Mouse (Mus musculus) liver, embryonic 14.5 days (tissue): ENCODE results near the gene Tspan13. TPM values are rescaled to one million over a fixed set of nuclear protein-coding genes. Genes with fewer than 3 reads are reported as not detected.

Experiments used
- ATAC-seq: fragments of 200-750 bp; cut with Nextera tagmentation; 2 replicates; pipeline ENCODE4 v1.8.0; 2017; ENCODE audit warnings: moderate number of reproducible peaks, mild to moderate bottlenecking, moderate library complexity; ENCODE audit not compliant: insufficient read depth
- DNase-seq, 3 experiments: peaks; one replicate each; pipeline ENCODE4 v3.0.0-alpha.2; 2012 to 2013; ENCODE audit warnings: low read depth in 3 of 3, low spot score in 3 of 3
- H3K27ac ChIP-seq: fragments of 300-500 bp; sonication (generic); 2 replicates; pipeline ENCODE4 v1.5.1; 2014; ENCODE audit warnings: moderate library complexity, mild to moderate bottlenecking, control low read depth, inconsistent platforms
- H3K27me3 ChIP-seq: fragments of 300-500 bp; sonication (generic); 2 replicates; pipeline ENCODE4 v1.6.1; 2014; ENCODE audit warnings: mild to moderate bottlenecking, low read length, moderate library complexity; ENCODE audit not compliant: control insufficient read depth, insufficient read depth
- H3K36me3 ChIP-seq: fragments of 300-500 bp; sonication (generic); replicated peaks from 2 replicates; pipeline ENCODE4 v1.6.1; 2014; ENCODE audit warnings: low read depth; ENCODE audit not compliant: control insufficient read depth, insufficient read depth
- H3K4me1 ChIP-seq, 2 experiments: fragments of 200-500 bp in 1 of 2; fragments of 300-500 bp in 1 of 2; sonication (generic) in 1 of 2; replicated peaks; 2 replicates each; pipeline ENCODE4 v1.6.1; 2012 to 2014; ENCODE audit warnings: antibody characterized with exemption in 1 of 2, inconsistent platforms in 1 of 2, low read length in 1 of 2; ENCODE audit not compliant: control insufficient read depth in 2 of 2, insufficient read depth in 2 of 2
- H3K4me2 ChIP-seq: fragments of 300-500 bp; sonication (generic); 2 replicates; pipeline ENCODE4 v1.6.1; 2014; ENCODE audit warnings: low read depth, mild to moderate bottlenecking, control low read depth, moderate library complexity
- H3K4me3 ChIP-seq, 2 experiments: fragments of 200-500 bp in 1 of 2; fragments of 300-500 bp in 1 of 2; sonication (generic) in 1 of 2; 2 replicates each; pipeline ENCODE4 v1.5.1; 2012 to 2014; ENCODE audit warnings: low read depth in 2 of 2, low read length in 2 of 2, mild to moderate bottlenecking in 2 of 2, control low read depth in 1 of 2, inconsistent platforms in 1 of 2, moderate library complexity in 1 of 2; ENCODE audit not compliant: insufficient read depth in 1 of 2
- H3K9ac ChIP-seq: fragments of 300-500 bp; sonication (generic); replicated peaks from 2 replicates; pipeline ENCODE4 v1.6.1; 2014; ENCODE audit warnings: mild to moderate bottlenecking, control low read depth, moderate library complexity
- H3K9me3 ChIP-seq: fragments of 300-500 bp; sonication (generic); 2 replicates; pipeline ENCODE4 v1.6.1; 2016; ENCODE audit warnings: low read length, mixed read lengths; ENCODE audit not compliant: control insufficient read depth
- CTCF ChIP-seq: IDR thresholded peaks from 2 replicates; pipeline ENCODE4 v1.5.1; 2016; ENCODE audit warnings: antibody characterized with exemption, low read depth, control low read depth
- EP300 ChIP-seq: IDR thresholded peaks from 2 replicates; pipeline ENCODE4 v1.6.1; 2016; ENCODE audit warnings: antibody characterized with exemption, low read depth
- WGBS: fragments of 180-500 bp; shearing (Covaris S2); extraction: QIAGEN DNeasy Blood & Tissue Kit; methylation state at CpG from one replicate; pipeline ENCODE4 v1.1.7; 2014; ENCODE audit not compliant: insufficient replicate concordance; 5-methylcytosine and 5-hydroxymethylcytosine counted together
- polyA plus RNA-seq, 2 experiments: library from polyadenylated mRNA; depleted of rRNA in 1 of 2; stranded (reverse) in 1 of 2; unstranded in 1 of 2; fragments of >200 nt; fragmentation: Nextera tagmentation in 1 of 2; extraction: Ambion mirVana in 1 of 2; gene quantifications; 2 replicates each; pipeline versions ENCODE4 v1.2.1 to v1.2.3; 2012 to 2014

The Tspan13 gene
- polyA plus RNA-seq, 2 experiments: 9.3 to 15.5 TPM

GRCm38 (mm10) chr12:36036121-36036520, 6.2 kb downstream of the Tspan13 start:
- TF ChIP-seq CTCF: no peak
- no peak for TF ChIP-seq EP300
- Histone ChIP-seq H3K27ac (no peak overlapping the region), H3K4me3 (no peak overlapping the region), H3K27me3 (no peaks in the 10 kb centered on the region), H3K4me1 (peaks cover under 1 to 13% of the 10 kb centered on the region in 2 experiments; a peak in 3 of 4 replicates), H3K36me3 (no peaks in the 10 kb centered on the region), H3K9me3 (no peaks in the 10 kb centered on the region), H3K4me2 (no peak overlapping the region), H3K9ac (no peak overlapping the region)
- WGBS: 78% methylated on average over 7 of the region's 7 CpGs
- DNase-seq: no peak
- ATAC-seq: no peak

- H3K9me3 ChIP-seq: no peaks in the 10 kb centered on the region
- DNase-seq (no peak), ATAC-seq (no peak)
- no peaks in the 10 kb centered on the region for H3K36me3 ChIP-seq
- H3K4me1 ChIP-seq: peaks cover 6 to 11% of the 10 kb centered on the region in 2 experiments; a peak in 3 of 4 replicates
- no peak overlapping the region for H3K4me2 ChIP-seq
- no peak overlapping the region for H3K9ac ChIP-seq
- no peaks in the 10 kb centered on the region for H3K27me3 ChIP-seq
- H3K4me3 ChIP-seq: no peak overlapping the region
- H3K27ac ChIP-seq: no peak overlapping the region
- no peak for TF ChIP-seq CTCF
- TF ChIP-seq EP300: no peak
- WGBS: 72% methylated on average over 6 of the region's 6 CpGs
These were observed 6.8 kb downstream of the Tspan13 start for GRCm38 (mm10) chr12:36035501-36035900.

- no peak overlapping the region for H3K4me3 ChIP-seq
- H3K4me1 ChIP-seq: peaks cover 7 to 10% of the 10 kb centered on the region in 2 experiments; a peak in 2 of 4 replicates
- ATAC-seq (no peak), DNase-seq (no peak)
- no peak overlapping the region for H3K27ac ChIP-seq
- no peak overlapping the region for H3K4me2 ChIP-seq
- TF ChIP-seq EP300: no peak
- no peak for TF ChIP-seq CTCF
- WGBS: 52% methylated on average over 4 of the region's 4 CpGs
- H3K27me3 ChIP-seq: no peaks in the 10 kb centered on the region
- no peaks in the 10 kb centered on the region for H3K9me3 ChIP-seq
- H3K36me3 ChIP-seq: no peaks in the 10 kb centered on the region
- H3K9ac ChIP-seq: no peak overlapping the region
These were observed 9.9 kb downstream of the Tspan13 start for GRCm38 (mm10) chr12:36032419-36032818.

GRCm38 (mm10) chr12:36030660-36031363, 11.5 kb downstream of the Tspan13 start:
- DNase-seq: no peak
- no peaks in the 10 kb centered on the region for H3K36me3 ChIP-seq
- H3K9me3 ChIP-seq: no peaks in the 10 kb centered on the region
- H3K4me1 ChIP-seq: peaks cover 7 to 10% of the 10 kb centered on the region in 2 experiments; a peak in 2 of 4 replicates
- peak; percentile 43; the same call in 1 of the 2 replicates for ATAC-seq
- H3K9ac ChIP-seq: no peak overlapping the region
- H3K27ac ChIP-seq: no peak overlapping the region
- WGBS: 69% methylated on average over 12 of the region's 12 CpGs
- H3K4me3 ChIP-seq: no peak overlapping the region
- TF ChIP-seq CTCF: no peak
- no peak for TF ChIP-seq EP300
- no peaks in the 10 kb centered on the region for H3K27me3 ChIP-seq
- H3K4me2 ChIP-seq: no peak overlapping the region

GRCm38 (mm10) chr12:36029687-36030086, 12.6 kb downstream of the Tspan13 start:
- 25% methylated on average over 4 of the region's 6 CpGs for WGBS
- no peak overlapping the region for H3K27ac ChIP-seq
- no peaks in the 10 kb centered on the region for H3K27me3 ChIP-seq
- H3K4me1 ChIP-seq: peaks cover 7 to 10% of the 10 kb centered on the region in 2 experiments; a peak in 2 of 4 replicates
- no peaks in the 10 kb centered on the region for H3K9me3 ChIP-seq
- ATAC-seq: no peak
- H3K36me3 ChIP-seq: no peaks in the 10 kb centered on the region
- no peak for DNase-seq
- no peak overlapping the region for H3K4me3 ChIP-seq
- H3K9ac ChIP-seq: no peak overlapping the region
- TF ChIP-seq EP300 (no peak), CTCF (no peak)
- no peak overlapping the region for H3K4me2 ChIP-seq
